Mouse (Mus musculus) retina, postnatal 7 days (tissue): Measurements from ENCODE around the gene Zfp78.
A peak's percentile ranks its signal among the peaks of the same experiment; 100 is the strongest.
"Not testable (repeated sequence)": the region's sequence is repeated elsewhere in the genome, so short reads cannot be mapped to it uniquely, and the experiment has no call there.

Experiments
- DNase-seq: peaks from one replicate; pipeline ENCODE4 v3.0.0-alpha.2; 2012; ENCODE audit warnings: low read depth, low spot score

Gene Zfp78

DNA sequence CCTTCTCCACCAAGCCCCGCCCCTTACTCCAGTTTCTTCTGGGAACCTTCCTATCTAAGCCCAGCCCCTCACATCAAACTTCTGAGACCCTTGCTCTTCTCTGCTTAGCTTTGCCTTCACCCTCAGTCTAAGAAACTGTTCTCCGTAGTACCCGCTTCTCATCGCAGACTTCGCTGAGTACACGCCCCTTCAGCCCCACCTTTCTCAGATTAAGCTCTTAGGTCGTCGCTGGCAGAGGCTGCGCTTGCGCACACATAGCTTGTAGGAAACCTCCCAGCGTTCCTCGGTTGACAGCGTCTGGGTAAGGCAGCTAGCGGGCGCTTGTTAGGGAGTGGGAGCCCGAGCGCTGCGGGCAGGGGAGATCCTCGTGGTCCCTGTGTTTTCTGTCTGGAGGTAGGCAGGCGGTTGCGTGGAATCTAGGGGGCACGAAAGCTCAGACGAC is at the start of gene Zfp78:
TSS of gene Zfp78 (plus strand) at position 234 of the 442 bp plus-strand sequence.
- DNase-seq = peak; percentile 93

- DNase-seq = peak; percentile 13
Measured at GRCm38 (mm10) chr7:6330458-6331232, 32.4 kb upstream of the Zfp78 start.

GRCm38 (mm10) chr7:6331233-6331956 is 31.7 kb upstream of the Zfp78 start, which contains the start of gene Zfp583:
Zfp583 (minus strand) TSS chr7:6331285.
- DNase-seq = peak; percentile 77

DNA sequence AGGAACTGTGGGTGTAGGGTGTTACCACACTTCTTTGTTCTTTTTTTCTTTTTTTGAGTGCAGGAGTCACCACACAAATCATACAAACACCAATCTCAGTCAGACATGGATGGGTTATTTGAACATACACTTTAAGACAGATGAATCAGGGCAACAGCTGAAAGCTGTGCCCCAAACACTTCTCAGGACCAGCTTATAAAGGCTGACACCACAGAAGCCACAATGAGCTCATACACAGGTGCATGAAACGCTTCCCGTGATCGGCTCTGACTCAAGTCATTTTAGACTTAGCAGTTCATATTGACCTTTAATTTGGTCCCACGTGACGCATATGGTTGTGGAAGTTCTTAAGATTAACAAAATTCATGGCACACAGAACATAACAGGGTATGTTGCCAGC is 23.2 kb upstream of the Zfp78 start:
- no peak for DNase-seq

DNA sequence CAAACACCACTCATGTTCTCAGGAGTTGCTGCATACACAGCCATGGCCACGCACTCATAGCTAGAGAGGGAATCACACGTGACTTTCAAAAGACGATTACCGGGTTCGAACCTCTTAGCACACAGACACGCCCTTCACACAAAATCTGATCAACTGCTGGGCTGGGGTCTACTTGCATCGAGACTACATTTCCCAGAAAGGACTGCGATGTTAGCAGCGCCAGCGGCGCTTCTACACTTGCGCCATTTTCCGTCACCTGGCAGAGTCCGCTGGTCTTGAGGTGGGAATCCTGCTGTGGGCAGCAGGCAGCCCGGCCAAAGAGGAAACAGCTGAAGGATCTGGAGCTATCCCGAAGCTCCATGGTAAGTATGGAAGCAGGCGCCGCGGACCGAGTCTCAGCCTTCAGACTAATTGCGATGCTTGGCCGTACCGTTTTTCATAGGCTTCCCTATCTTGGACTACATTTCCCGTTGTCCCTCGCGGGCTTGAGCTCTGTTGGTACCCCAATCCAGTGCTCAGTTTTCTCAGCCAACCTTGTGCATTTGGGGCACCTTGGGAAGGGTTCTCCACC is 19.5 kb upstream of the Zfp78 start, which contains the start of gene Gm3854:
TSS of gene Gm3854 (plus strand) at position 259 of the 571 bp plus-strand sequence.
- peak; percentile 52 for DNase-seq

GRCm38 (mm10) chr7:6344124-6344523 is 19.0 kb upstream of the Zfp78 start:
- no peak for DNase-seq

- DNase-seq = no peak
Measured at GRCm38 (mm10) chr7:6358121-6358520, 5.0 kb upstream of the Zfp78 start.

DNA sequence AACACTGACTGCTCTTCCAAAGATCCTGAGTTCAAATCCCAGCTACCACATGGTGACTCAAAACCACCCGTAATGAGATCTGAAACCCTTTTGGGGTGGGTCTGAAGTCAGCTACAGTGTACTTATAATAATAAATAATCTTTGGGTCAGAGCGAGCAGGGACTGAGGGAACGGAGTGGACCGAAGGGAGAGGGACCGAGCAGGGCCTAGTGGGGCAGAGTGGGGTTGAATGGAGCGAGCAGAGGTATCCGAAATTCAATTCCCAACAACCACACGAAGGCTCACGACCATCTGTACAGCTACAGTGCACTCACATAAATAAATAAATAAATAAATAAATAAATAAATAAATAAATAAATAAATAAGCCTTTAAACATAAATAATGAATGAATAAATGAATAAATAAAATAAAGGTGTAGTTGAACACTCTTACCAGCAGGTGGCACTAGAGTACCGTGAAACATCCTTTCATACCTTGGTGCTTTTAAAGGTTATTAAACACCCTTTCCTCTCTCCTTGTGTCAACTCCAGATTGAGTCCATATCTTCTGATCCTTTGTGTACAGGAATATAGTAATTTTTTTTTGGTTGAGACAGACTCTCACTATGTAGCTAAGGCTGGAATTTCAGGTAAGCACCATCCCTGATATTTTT is 4.0 kb upstream of the Zfp78 start:
- DNase-seq = peak; percentile 68

GRCm38 (mm10) chr7:6360477-6361060 is 2.5 kb upstream of the Zfp78 start:
- no peak for DNase-seq

DNA sequence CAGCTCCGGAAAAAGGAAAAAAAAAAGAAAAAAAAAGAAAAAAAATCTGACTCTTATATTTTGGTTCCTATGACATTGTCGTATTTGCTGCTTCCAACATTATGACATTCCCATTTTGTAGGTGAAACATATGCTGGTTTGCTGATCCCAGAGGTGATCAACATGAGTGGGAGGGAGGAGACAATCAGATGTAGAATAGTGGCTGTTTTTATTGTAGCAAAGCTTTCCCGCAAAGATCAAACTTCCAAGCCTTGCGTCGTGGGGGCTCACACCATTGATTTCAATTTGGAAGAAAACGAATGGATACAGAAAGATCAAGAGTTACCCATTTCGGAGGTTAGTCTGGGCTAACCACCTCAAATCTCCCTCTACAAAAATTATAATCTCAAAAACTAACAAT is 1.3 kb upstream of the Zfp78 start:
- no peak for DNase-seq

GRCm38 (mm10) chr7:6362268-6363046 is 623 bp upstream of the Zfp78 start:
- DNase-seq = peak; percentile 99

DNA sequence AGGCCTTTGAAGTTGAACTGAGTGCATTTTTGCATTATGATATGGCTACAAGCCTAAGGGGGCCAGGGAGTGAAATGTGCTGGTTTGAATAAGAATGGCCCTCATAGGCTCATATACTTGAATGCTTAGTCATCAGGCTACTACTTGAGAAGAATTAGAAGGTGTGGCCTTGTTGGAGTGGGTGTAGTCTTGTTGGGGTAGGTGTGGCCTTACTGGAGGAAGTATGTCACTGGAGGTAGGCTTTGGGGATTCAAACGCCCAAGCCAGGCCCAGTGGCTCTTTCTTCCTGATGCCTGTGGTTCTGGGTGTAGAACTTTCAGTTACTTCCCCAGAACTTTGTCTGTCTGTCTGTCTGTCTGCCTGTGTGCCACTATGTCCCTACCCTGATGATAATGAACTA is 1.7 kb downstream of the Zfp78 start:
- DNase-seq = no peak

DNA sequence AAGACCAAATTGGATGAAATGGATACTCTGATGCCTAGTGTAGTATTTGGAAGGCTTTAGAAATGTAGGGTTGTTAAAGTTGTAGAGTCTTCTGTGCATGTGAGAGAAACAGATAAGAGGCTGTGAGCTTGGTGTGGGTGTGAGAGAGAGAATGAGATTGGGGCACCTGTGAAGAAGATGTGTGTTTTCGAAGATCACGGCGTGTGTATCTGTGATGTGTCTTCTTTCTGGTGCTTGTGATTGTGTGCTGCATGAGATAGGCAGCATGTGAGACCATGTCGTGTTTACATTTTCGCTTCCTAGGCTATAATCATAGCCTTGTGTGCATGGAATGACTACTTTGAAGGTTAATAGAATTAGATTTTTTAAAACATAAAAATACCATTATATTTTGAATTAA is 4.1 kb downstream of the Zfp78 start:
- DNase-seq = no peak

DNA sequence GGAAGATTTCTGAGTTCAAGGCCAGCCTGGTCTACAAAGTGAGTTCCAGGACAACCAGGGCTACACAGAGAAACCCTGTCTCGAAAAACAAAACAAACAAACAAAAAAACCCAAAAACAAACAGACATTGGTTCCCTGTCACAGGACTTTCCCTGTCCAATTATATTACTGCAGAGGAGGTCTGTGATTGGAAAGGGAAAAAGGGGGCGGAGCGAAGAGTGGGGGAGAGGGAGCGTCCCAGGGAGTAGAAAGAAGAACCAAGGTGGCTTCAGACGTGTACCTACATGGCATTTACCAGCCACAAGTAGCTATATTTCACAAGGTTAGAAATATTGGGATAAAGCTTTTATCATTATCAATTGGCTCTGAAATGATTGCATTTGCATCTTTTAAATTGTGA is 5.1 kb downstream of the Zfp78 start:
- not testable (repeated sequence) for DNase-seq

DNA sequence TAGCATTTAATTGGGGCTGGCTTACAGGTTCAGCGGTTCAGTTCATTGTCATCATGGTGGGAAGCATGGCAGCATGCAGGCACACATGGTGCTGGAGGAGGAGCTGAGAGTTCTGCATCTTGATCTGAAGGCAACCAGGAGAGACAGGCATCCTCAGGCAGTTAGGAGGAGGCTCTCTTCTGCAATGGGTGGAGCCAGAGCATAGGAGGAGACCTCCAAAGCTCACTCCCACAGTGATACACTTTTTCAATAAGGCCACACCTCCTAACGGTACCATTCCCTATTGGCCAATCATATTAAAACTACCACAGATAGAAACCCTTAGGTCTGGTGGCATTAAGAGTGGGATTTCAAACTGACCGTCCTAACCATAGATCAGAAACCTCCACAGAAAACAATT is 6.4 kb downstream of the Zfp78 start:
- DNase-seq = no peak

DNA sequence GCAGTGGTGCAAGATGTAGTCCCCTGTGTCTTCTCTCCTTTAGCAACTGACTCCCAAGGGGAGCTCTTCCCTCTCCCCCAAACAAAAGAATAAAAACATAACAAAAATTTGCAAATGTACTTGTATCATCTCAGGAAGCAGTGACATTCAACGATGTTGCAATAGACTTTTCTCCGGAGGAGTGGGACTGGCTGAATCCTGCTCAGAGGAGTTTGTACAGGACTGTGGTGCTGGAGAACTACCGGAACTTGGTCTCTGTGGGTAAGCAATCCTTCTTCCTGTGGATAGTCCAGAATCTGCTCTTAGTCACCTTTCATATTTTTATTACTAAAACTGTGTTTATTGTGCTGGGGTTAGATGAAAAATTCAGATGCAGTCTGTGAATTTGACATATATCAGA is 9.9 kb downstream of the Zfp78 start:
- no peak for DNase-seq

DNA sequence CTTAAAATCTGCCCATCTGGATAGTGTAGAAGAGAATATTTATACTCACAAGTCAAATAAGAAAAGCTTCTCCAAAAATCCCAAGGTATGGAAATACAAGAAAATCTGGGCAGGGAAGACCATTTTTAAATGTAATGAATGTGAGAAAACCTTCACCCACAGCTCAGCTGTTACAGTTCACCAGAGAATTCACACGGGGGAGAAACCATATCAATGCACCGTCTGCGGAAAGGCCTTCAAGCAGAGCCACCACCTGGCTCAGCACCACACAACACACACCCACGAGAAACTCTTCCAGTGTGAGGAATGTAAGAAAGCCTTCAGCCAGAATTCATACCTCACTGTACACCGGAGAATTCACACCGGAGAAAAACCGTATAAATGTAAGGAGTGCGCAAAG is 15.4 kb downstream of the Zfp78 start:
- DNase-seq = no peak

DNA sequence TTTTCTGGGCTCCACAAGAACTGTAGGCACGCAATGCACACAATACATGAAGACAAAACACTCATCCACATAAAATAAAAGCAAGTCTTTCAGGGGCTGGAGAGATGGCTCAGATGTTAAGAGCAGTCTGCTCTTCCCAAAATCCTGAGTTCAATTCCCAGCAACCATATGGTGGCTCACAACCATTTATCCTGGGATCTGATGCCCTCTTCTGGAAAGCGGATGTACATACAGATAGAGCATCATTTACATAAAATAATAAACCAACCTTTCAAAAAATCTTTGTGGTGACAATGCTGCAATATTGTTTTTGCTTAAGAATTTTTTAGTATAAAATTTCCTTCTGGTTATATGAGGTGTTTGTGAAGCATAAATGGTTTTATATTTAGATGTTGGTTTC is 18.4 kb downstream of the Zfp78 start:
- DNase-seq = no peak

DNA sequence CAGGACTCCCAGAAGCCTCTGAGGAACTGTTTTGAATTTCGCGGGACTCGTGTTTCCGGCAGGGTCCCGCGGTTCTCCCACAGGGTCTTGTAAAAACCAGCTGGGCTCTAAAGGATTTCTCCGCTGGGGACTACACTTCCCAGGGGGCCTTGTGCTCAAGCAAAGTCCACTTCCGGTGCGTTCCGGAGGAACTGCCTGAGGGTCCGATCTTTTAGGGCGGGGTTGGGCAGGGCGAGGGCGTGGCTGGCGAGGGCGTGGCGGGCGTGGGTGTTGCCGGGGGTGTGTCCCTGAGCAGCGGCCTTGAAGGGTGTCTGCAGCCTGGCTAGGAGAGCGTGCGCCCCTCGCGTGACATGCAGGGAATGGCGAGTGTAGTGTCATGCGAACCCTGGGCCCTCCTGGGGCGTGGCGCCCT is 20.0 kb downstream of the Zfp78 start, which contains the start of gene Zfp28:
TSS of gene Zfp28 (plus strand) at position 252 of the 412 bp plus-strand sequence.
- peak; percentile 90 for DNase-seq

- DNase-seq = no peak
Measured at GRCm38 (mm10) chr7:6384011-6384410, 20.9 kb downstream of the Zfp78 start.

DNA sequence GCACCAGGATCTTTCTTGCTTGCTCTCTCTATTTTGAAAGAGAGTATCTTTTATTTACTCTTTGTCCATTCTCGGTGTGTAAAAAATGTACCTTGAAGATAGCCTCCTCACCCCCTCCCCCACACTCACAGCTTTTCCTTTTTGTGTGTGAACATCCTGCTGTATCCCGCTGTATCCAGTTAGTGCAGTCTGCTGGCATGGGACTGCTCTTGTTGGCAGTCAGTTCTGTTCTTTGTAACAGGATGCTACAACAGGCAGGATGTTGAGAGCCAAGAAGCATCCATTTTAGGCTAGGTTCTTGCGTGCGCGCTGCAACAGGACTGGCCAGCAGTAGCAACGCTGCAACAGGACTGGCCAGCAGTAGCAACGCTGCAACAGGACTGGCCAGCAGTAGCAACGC is 23.9 kb downstream of the Zfp78 start:
- DNase-seq = no peak
